Mouse (Mus musculus) ES-E14 (cell line): ENCODE measurements around the gene Etv2.

ENCODE experiments used
- CHD2 ChIP-seq: IDR thresholded peaks from 2 replicates; pipeline ENCODE4 v1.6.1; 2014; ENCODE audit warnings: mild to moderate bottlenecking, low read depth, low read length, inconsistent platforms
- HCFC1 ChIP-seq: IDR thresholded peaks from 2 replicates; pipeline ENCODE4 v1.6.1; 2012; ENCODE audit warnings: low read length, inconsistent platforms, borderline replicate concordance; ENCODE audit not compliant: insufficient read depth
- ZNF384 ChIP-seq: IDR thresholded peaks from 2 replicates; pipeline ENCODE4 v1.6.1; 2012; ENCODE audit warnings: low read depth, low read length, inconsistent platforms

DNA sequence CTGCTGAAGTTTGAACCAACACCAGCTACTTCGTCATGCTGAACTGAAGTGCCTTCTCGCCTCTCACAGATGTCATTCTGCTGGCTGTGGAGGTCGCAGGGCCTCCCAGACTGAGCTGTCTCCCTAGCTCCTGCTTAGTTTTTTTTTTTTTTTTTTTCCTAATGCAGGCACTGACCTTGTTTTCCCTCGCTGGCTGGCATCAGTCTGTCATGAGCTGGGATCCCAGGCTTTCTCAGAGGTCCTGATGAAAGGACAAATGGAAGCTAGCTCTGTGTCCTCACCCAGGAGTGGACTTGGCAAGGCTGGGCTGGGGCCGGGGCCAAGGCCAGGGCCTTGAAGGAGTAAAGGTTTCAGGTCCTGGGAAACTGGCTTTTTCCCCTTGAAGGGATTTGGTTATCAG lies 46.2 kb upstream of the Etv2 start:
- TF ChIP-seq CHD2 (no peak), HCFC1 (no peak), ZNF384 (no peak)
